Mouse (Mus musculus) ovary, postnatal 14 days (tissue): ENCODE data around the gene Efcab7.

Experiments used
- DNase-seq: peaks from one replicate; pipeline ENCODE4 v3.0.0; 2022; ENCODE audit warnings: low spot score

Efcab7 gene

GRCm38 (mm10) chr4:99829094-99830073 lies at the start of gene Efcab7:
Gene Efcab7, plus strand, starts transcription at chr4:99829198.
- DNase-seq: peak; percentile 81

- DNase-seq: no peak
Observed at GRCm38 (mm10) chr4:99792365-99792764, 36.6 kb upstream of the Efcab7 start.

GRCm38 (mm10) chr4:99816697-99817460 lies 12.1 kb upstream of the Efcab7 start:
- no peak for DNase-seq

- DNase-seq: no peak
Observed at GRCm38 (mm10) chr4:99828337-99828736, 661 bp upstream of the Efcab7 start.

GRCm38 (mm10) chr4:99828739-99829093 lies 282 bp upstream of the Efcab7 start:
- no peak for DNase-seq

- DNase-seq: no peak
Observed at GRCm38 (mm10) chr4:99881882-99882281, 52.9 kb downstream of the Efcab7 start.

GRCm38 (mm10) chr4:99882405-99882804 lies 53.4 kb downstream of the Efcab7 start:
- DNase-seq: no peak

- no peak for DNase-seq
Observed at GRCm38 (mm10) chr4:99913894-99914451, 85.0 kb downstream of the Efcab7 start.

- no peak for DNase-seq
Observed at GRCm38 (mm10) chr4:99926380-99926779, 97.4 kb downstream of the Efcab7 start.

- no peak for DNase-seq
Observed at GRCm38 (mm10) chr4:99928521-99928920, 99.5 kb downstream of the Efcab7 start.

GRCm38 (mm10) chr4:99929149-99929612 lies 100.2 kb downstream of the Efcab7 start, which contains the start of gene Pgm1:
Gene Pgm1, plus strand, starts transcription at chr4:99929414.
- peak; percentile 68 for DNase-seq

- peak; percentile 60 for DNase-seq
Observed at GRCm38 (mm10) chr4:99929613-99930517, 100.9 kb downstream of the Efcab7 start, which contains the start of gene Itgb3bp. Gene Itgb3bp, minus strand, starts transcription at chr4:99929813.

- DNase-seq: no peak
Observed at GRCm38 (mm10) chr4:99930518-99931239, 101.7 kb downstream of the Efcab7 start.

GRCm38 (mm10) chr4:99931240-99931580 lies 102.2 kb downstream of the Efcab7 start:
- no peak for DNase-seq

- DNase-seq: no peak
Observed at GRCm38 (mm10) chr4:99931807-99932206, 102.8 kb downstream of the Efcab7 start.

- no peak for DNase-seq
Observed at GRCm38 (mm10) chr4:99934859-99935258, 105.9 kb downstream of the Efcab7 start.

GRCm38 (mm10) chr4:99936278-99936677 lies 107.3 kb downstream of the Efcab7 start:
- DNase-seq: no peak

- no peak for DNase-seq
Observed at GRCm38 (mm10) chr4:99939711-99940505, 110.9 kb downstream of the Efcab7 start.

GRCm38 (mm10) chr4:99941655-99942414 lies 112.8 kb downstream of the Efcab7 start:
- DNase-seq: no peak
